Mouse (Mus musculus) intestine, embryonic 15.5 days (tissue): Measurements from ENCODE around the gene 5730596B20Rik. TPM values are rescaled to one million over a fixed set of nuclear protein-coding genes. Genes with fewer than 3 reads are reported as not detected.
A peak's percentile ranks its signal among the peaks of the same experiment; 100 is the strongest.

Experiments
- ATAC-seq: fragments of 200-750 bp; cut with Nextera tagmentation; 2 replicates; pipeline ENCODE4 v1.8.0; 2017; ENCODE audit warnings: moderate TSS enrichment, moderate library complexity
- H3K27ac ChIP-seq: fragments of 300-500 bp; sonication (generic); 2 replicates; pipeline ENCODE4 v1.5.1; 2015; ENCODE audit warnings: mild to moderate bottlenecking, inconsistent platforms
- H3K27me3 ChIP-seq: fragments of 300-500 bp; sonication (generic); replicated peaks from 2 replicates; pipeline ENCODE4 v1.6.1; 2015; ENCODE audit warnings: inconsistent platforms
- H3K36me3 ChIP-seq: fragments of 300-500 bp; sonication (generic); 2 replicates; pipeline ENCODE4 v1.6.1; 2015; ENCODE audit warnings: inconsistent platforms
- H3K4me1 ChIP-seq: fragments of 300-500 bp; sonication (generic); replicated peaks from 2 replicates; pipeline ENCODE4 v1.6.1; 2015; ENCODE audit warnings: inconsistent platforms
- H3K4me2 ChIP-seq: fragments of 300-500 bp; sonication (generic); replicated peaks from 2 replicates; pipeline ENCODE4 v1.6.1; 2015; ENCODE audit warnings: mild to moderate bottlenecking, inconsistent platforms
- H3K4me3 ChIP-seq: fragments of 300-500 bp; sonication (generic); replicated peaks from 2 replicates; pipeline ENCODE4 v1.5.1; 2015; ENCODE audit warnings: inconsistent platforms
- H3K9ac ChIP-seq: fragments of 300-500 bp; sonication (generic); 2 replicates; pipeline ENCODE4 v1.6.1; 2015; ENCODE audit warnings: inconsistent platforms
- H3K9me3 ChIP-seq: fragments of 300-500 bp; sonication (generic); 2 replicates; pipeline ENCODE4 v1.6.1; 2016; ENCODE audit warnings: inconsistent platforms
- WGBS: fragments of 180-500 bp; shearing (Covaris S2); methylation state at CpG from one replicate; pipeline ENCODE4 v1.1.7; 2015; 5-methylcytosine and 5-hydroxymethylcytosine counted together
- microRNA counts: library from miRNA; unstranded; fragments of <30 nt; microRNA quantifications from one replicate; lab custom pipeline; 2016
- polyA plus RNA-seq: library from polyadenylated mRNA; unstranded; fragments of >200 nt; fragmentation: Nextera tagmentation; extraction: Ambion mirVana; gene quantifications from 2 replicates; pipeline ENCODE4 v1.2.1, GENCODE M21; 2015

Gene 5730596B20Rik
- polyA plus RNA-seq, 1 experiment from 2014 or later: 1.9 TPM

DNA sequence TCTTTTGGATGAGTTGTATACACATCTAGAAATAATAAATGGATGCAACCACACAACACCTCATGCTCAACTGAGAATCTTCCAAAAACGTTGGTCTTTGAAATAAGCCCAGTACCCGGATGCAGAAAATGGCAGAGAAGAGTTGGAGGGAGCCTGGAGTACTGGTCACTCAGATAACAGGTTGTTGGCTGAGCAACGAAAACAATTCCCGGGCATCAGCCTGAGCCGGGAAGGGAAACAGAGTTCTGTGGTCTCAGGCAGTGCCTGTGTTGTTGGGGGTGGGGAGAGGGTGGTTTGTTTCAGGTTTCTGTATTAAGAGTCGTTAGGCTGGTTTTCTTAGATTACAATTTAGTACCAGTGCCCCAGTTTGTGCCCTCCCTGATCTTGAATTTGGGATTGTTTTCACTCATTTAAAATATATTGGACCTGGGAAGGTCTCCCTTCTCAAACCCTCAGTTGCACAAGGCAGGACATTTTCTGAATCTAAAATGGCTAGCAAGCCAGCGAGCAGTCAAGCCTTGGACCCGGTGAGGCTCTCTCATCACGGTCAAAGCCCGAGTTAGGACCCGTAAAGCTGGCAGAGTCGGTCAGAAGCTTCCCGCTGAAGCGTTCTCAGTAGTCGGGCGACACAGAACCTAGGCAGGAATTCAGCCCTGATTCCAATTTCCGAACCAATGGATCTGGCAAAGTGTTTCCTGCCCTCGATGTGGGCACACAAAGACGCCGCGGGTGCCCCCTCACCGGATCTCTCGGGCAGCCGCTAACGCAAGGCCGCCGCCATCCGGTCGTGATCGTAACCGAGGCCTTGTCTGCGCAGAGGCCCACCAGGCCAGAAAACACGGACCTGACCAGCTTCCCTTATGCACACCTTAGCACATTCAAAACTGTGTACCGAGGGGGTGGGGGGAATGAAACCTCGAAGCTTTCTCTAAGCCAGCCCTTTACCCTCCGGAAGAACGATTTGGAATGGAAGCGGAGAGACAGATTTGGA lies 51.5 kb downstream of the 5730596B20Rik start:
- peak overlapping the region; percentile 41 for H3K4me2 ChIP-seq
- no peak for ATAC-seq
- no peaks in the 10 kb centered on the region for H3K9me3 ChIP-seq
- WGBS: 3% methylated on average over 38 of the region's 38 CpGs
- H3K4me3 ChIP-seq: peak overlapping the region; percentile 25
- H3K27me3 ChIP-seq: peaks cover 91% of the 10 kb centered on the region
- no peaks in the 10 kb centered on the region for H3K36me3 ChIP-seq
- peaks cover 7% of the 10 kb centered on the region for H3K4me1 ChIP-seq
- H3K9ac ChIP-seq: peak overlapping the region; percentile 18; the same call in 1 of the 2 replicates
- 0 out of 2 replicates have a peak overlapping the region, but pooled peaks have one; percentile 32 for H3K27ac ChIP-seq

DNA sequence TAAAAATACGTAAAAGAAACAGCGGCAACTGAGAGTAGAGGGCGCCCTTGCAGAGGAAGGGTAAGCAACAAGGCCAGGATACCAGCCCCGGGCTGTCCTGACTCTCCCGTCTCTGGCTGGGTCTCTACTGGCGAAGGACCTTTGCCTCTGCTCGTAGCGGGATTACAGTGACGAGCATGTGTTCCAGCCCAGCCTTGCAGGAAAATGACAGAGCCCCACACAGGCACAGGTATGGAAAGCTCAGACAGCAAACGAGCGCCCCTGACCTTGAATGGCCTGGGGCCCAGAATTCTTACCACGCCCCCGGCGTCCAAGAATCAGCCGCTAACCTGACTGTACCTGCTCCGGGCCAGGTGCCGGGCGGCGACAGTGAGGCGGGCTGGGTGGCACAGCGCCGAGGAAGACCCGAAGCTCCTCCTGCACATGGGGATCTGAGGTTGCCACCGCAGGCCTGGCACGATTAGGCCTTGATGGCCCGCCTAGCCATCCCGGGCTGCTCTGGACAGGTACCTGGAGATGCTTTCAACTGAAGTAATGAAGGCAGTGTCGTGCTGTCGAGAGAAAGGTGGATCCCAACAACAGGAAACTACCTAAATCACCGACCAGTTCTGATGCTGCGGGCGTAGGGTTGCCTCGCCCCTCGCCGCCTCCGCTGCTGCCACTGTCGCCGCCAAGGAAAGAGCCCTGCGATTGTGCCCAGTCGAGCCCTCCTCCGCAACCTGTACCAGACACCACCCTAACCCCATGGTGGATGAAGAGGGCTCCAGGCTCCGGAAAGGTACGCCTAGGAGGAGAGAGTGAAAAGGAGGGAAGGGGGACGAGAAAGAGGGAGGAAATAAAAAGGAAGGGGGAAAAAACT lies 52.5 kb downstream of the 5730596B20Rik start:
- ATAC-seq: no peak
- H3K36me3 ChIP-seq: no peaks in the 10 kb centered on the region
- WGBS: 1% methylated on average over 44 of the region's 44 CpGs
- 0 out of 2 replicates have a peak overlapping the region, but pooled peaks have one; percentile 46 for H3K27ac ChIP-seq
- peaks cover 91% of the 10 kb centered on the region for H3K27me3 ChIP-seq
- H3K9ac ChIP-seq: peak overlapping the region; percentile 19; the same call in 1 of the 2 replicates
- no peaks in the 10 kb centered on the region for H3K9me3 ChIP-seq
- H3K4me1 ChIP-seq: peaks cover 16% of the 10 kb centered on the region
- H3K4me2 ChIP-seq: peak overlapping the region; percentile 41
- H3K4me3 ChIP-seq: peak overlapping the region; percentile 25

MicroRNAs within 50 kb of the gene (microRNA counts, 519-probe panel; counts per million panel counts)
- 3,365 counts per million, percentile 83 among the panel's probes with 10 or more counts for microRNA mmu-miR-196b (lab: Ali Mortazavi, UCI)

Other genes starting within 250 kb of the 5730596B20Rik start
- 37.0 and 40.3 TPM in 2 replicates for gene Skap2, start 164.9 kb upstream of the 5730596B20Rik start, polyA plus RNA-seq
- gene Hoxa1, start 19.2 kb upstream of the 5730596B20Rik start, polyA plus RNA-seq: 0.86 and 1.2 TPM in 2 replicates
- 7.4 and 8.6 TPM in 2 replicates for gene Hoxa2, start 12.7 kb upstream of the 5730596B20Rik start, polyA plus RNA-seq
- gene Hoxa4, start 14.3 kb downstream of the 5730596B20Rik start, polyA plus RNA-seq: 3.7 and 4.5 TPM in 2 replicates
- gene Hoxa5, start 27.1 kb downstream of the 5730596B20Rik start, polyA plus RNA-seq: 22.9 and 25.1 TPM in 2 replicates
- 2.2 and 2.3 TPM in 2 replicates for gene Hoxa6, start 31.2 kb downstream of the 5730596B20Rik start, polyA plus RNA-seq
- gene Hoxa3, start 35.8 kb downstream of the 5730596B20Rik start, polyA plus RNA-seq: 5.8 and 6.2 TPM in 2 replicates
- not detected in 2 replicates for gene Gm28308, start 35.8 kb downstream of the 5730596B20Rik start, polyA plus RNA-seq
- 7.5 and 9.4 TPM in 2 replicates for gene Hoxa7, start 44.4 kb downstream of the 5730596B20Rik start, polyA plus RNA-seq
- gene Hoxa9, start 53.6 kb downstream of the 5730596B20Rik start, polyA plus RNA-seq: 5.3 and 6.3 TPM in 2 replicates
- 11.4 and 20.2 TPM in 2 replicates for gene Hoxa10, start 63.4 kb downstream of the 5730596B20Rik start, polyA plus RNA-seq
- gene Hoxa11, start 68.3 kb downstream of the 5730596B20Rik start, polyA plus RNA-seq: 2.0 and 3.3 TPM in 2 replicates
- gene Hoxa13, start 83.4 kb downstream of the 5730596B20Rik start, polyA plus RNA-seq: 0.59 and 0.61 TPM in 2 replicates
- gene Evx1, start 136.0 kb downstream of the 5730596B20Rik start, polyA plus RNA-seq: 0.05 and 0.20 TPM in 2 replicates